Mouse (Mus musculus): ENCODE data around the gene Zfp651. TPM values are rescaled to one million over a fixed set of nuclear protein-coding genes. Genes with fewer than 3 reads are reported as not detected.

Zfp651 gene
- polyA plus RNA-seq, 1 experiment, result 3.7 TPM

DNA sequence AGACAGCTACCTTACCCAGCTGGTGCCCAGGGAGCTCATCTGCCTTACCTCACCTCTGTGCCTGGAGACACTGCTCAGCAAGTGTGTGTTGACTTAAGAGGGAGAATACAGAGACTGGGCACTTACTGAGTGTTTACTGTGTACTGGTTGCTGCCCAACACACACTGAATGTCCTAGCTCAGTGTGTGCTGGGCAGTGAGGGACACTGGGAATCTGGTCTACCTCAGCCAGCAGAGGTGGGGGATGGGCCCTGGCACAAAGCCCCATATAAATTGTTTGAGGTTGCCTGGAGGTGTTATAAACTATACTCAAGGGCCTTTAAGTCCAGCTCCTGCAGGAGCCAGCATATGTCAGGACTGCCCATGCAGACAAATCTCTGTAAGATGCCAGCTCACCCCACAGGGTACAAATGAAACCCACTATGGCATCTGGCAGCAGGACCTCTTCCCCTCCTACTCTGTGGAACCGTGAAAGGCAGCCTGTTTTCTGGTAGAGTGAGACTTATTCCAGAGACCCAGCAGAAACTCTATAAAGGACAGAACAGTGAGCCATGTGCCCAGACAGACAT lies 35.9 kb downstream of the Zfp651 start:
- WGBS, result 37% methylated on average over 1 of the region's 1 CpGs
- DNase-seq (ENCODE audit: low read depth in 1 of 2, low spot score in 2 of 2), result no peak
- TF ChIP-seq POLR2A (IDR thresholded peaks at IDR 0.05; ENCODE audit: low read depth, low read length) (no peak), CTCF (IDR thresholded peaks at IDR 0.05; ENCODE audit: extremely low read depth, insufficient read depth, insufficient read length, insufficient replicate concordance) (no peak)
- H3K27me3 ChIP-seq (ENCODE audit: control insufficient read depth, insufficient read depth, low read length), result no peaks in the 10 kb centered on the region
- H3K27ac ChIP-seq (ENCODE audit: insufficient read depth, low read length), result no peak overlapping the region
- no peak overlapping the region for H3K4me3 ChIP-seq (ENCODE audit: extremely low read depth, insufficient read depth, insufficient read length)
- no peaks in the 10 kb centered on the region for H3K36me3 ChIP-seq (ENCODE audit: control insufficient read depth, insufficient read depth, low read length)
- H3K4me1 ChIP-seq (ENCODE audit: control insufficient read depth, insufficient read depth, insufficient read length), result no peaks in the 10 kb centered on the region

GRCm38 (mm10) chr9:121797722-121798121 lies 38.6 kb downstream of the Zfp651 start:
- no peaks in the 10 kb centered on the region for H3K27me3 ChIP-seq (ENCODE audit: control insufficient read depth, insufficient read depth, low read length)
- no peak for TF ChIP-seq CTCF (IDR thresholded peaks at IDR 0.05; ENCODE audit: extremely low read depth, insufficient read depth, insufficient read length, insufficient replicate concordance)
- TF ChIP-seq POLR2A (IDR thresholded peaks at IDR 0.05; ENCODE audit: low read depth, low read length), result no peak
- WGBS, result 39% methylated on average over 12 of the region's 12 CpGs
- no peak overlapping the region for H3K4me3 ChIP-seq (ENCODE audit: extremely low read depth, insufficient read depth, insufficient read length)
- DNase-seq (ENCODE audit: low read depth in 1 of 2, low spot score in 2 of 2), result no peak
- no peaks in the 10 kb centered on the region for H3K4me1 ChIP-seq (ENCODE audit: control insufficient read depth, insufficient read depth, insufficient read length)
- no peaks in the 10 kb centered on the region for H3K36me3 ChIP-seq (ENCODE audit: control insufficient read depth, insufficient read depth, low read length)
- no peak overlapping the region for H3K27ac ChIP-seq (ENCODE audit: insufficient read depth, low read length)

DNA sequence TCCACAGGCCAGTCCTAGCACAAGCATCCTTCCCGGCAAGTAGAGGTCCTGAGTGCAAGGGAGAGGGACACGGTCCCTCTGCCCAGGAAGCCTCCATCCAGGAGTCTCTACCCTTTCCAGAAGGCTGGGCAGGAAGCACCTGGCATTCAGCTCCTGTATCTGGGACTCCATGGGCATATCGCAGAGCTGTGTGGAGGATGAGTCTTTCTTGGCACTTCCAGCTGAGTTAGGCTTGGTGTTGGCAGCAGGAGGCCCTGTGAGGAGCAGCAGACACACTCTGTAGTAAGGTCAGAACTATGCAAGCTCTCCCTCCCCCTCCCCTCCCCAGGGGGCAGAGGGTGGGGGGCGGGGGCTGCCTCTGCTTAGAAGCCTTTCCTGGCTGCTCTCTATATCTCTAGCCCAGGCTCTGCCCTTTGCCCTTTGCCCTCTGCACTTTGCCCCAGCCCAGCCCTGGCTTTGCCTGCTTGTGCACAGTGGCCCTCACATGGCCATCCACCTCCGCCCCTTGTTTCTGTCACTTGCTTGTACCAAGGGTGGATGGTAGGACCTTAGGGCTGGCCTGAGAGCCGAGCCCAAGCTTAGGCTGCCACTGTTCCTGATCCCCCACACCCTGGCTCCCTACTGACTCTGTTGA lies 39.9 kb downstream of the Zfp651 start:
- no peak for DNase-seq (ENCODE audit: low read depth in 1 of 2, low spot score in 2 of 2)
- H3K27ac ChIP-seq (ENCODE audit: insufficient read depth, low read length), result no peak overlapping the region
- TF ChIP-seq POLR2A (IDR thresholded peaks at IDR 0.05; ENCODE audit: low read depth, low read length) (no peak), CTCF (IDR thresholded peaks at IDR 0.05; ENCODE audit: extremely low read depth, insufficient read depth, insufficient read length, insufficient replicate concordance) (no peak)
- 72% methylated on average over 6 of the region's 6 CpGs for WGBS
- H3K36me3 ChIP-seq (ENCODE audit: control insufficient read depth, insufficient read depth, low read length), result no peaks in the 10 kb centered on the region
- H3K4me3 ChIP-seq (ENCODE audit: extremely low read depth, insufficient read depth, insufficient read length), result no peak overlapping the region
- H3K27me3 ChIP-seq (ENCODE audit: control insufficient read depth, insufficient read depth, low read length), result no peaks in the 10 kb centered on the region
- H3K4me1 ChIP-seq (ENCODE audit: control insufficient read depth, insufficient read depth, insufficient read length), result no peaks in the 10 kb centered on the region

DNA sequence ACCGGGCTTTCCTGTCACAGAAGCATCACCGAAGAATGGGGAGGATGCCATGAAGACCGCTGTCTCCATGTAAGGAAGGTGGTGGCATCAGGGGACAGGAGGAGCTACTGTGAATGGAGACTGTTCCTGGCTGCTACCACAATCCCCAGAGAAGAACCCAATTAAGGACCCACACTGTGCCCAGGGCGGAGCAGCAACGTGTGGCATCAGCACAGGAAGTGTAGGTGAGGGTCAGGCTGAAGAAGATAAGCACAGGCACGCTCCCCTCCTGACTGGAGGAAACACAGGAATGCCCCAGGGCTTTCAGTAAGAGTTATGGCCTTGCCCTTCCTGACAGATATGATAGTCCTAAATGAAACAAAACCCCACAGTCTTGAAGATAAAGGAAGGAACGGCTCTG lies 43.6 kb downstream of the Zfp651 start:
- H3K27ac ChIP-seq (ENCODE audit: insufficient read depth, low read length), result no peak overlapping the region
- no peak for DNase-seq (ENCODE audit: low read depth in 1 of 2, low spot score in 2 of 2)
- H3K4me1 ChIP-seq (ENCODE audit: control insufficient read depth, insufficient read depth, insufficient read length), result no peaks in the 10 kb centered on the region
- WGBS, result 48% methylated on average over 7 of the region's 7 CpGs
- H3K4me3 ChIP-seq (ENCODE audit: extremely low read depth, insufficient read depth, insufficient read length), result no peak overlapping the region
- no peaks in the 10 kb centered on the region for H3K36me3 ChIP-seq (ENCODE audit: control insufficient read depth, insufficient read depth, low read length)
- TF ChIP-seq POLR2A (IDR thresholded peaks at IDR 0.05; ENCODE audit: low read depth, low read length), result no peak
- no peak for TF ChIP-seq CTCF (IDR thresholded peaks at IDR 0.05; ENCODE audit: extremely low read depth, insufficient read depth, insufficient read length, insufficient replicate concordance)
- no peaks in the 10 kb centered on the region for H3K27me3 ChIP-seq (ENCODE audit: control insufficient read depth, insufficient read depth, low read length)

GRCm38 (mm10) chr9:121807546-121807945 lies 48.4 kb downstream of the Zfp651 start:
- H3K27ac ChIP-seq (ENCODE audit: insufficient read depth, low read length), result no peak overlapping the region
- DNase-seq (ENCODE audit: low read depth in 1 of 2, low spot score in 2 of 2), result no peak
- TF ChIP-seq CTCF (IDR thresholded peaks at IDR 0.05; ENCODE audit: extremely low read depth, insufficient read depth, insufficient read length, insufficient replicate concordance) (no peak), POLR2A (IDR thresholded peaks at IDR 0.05; ENCODE audit: low read depth, low read length) (no peak)
- H3K27me3 ChIP-seq (ENCODE audit: control insufficient read depth, insufficient read depth, low read length), result no peaks in the 10 kb centered on the region
- H3K4me3 ChIP-seq (ENCODE audit: extremely low read depth, insufficient read depth, insufficient read length), result no peak overlapping the region
- H3K4me1 ChIP-seq (ENCODE audit: control insufficient read depth, insufficient read depth, insufficient read length), result no peaks in the 10 kb centered on the region
- 96% methylated on average over 1 of the region's 1 CpGs for WGBS
- H3K36me3 ChIP-seq (ENCODE audit: control insufficient read depth, insufficient read depth, low read length), result no peaks in the 10 kb centered on the region

- TF ChIP-seq CTCF (IDR thresholded peaks at IDR 0.05; ENCODE audit: extremely low read depth, insufficient read depth, insufficient read length, insufficient replicate concordance), result no peak
- no peak for TF ChIP-seq POLR2A (IDR thresholded peaks at IDR 0.05; ENCODE audit: low read depth, low read length)
Observed at GRCm38 (mm10) chr9:121807947-121808346, 48.8 kb downstream of the Zfp651 start.

GRCm38 (mm10) chr9:121808511-121808910 lies 49.4 kb downstream of the Zfp651 start:
- H3K27me3 ChIP-seq (ENCODE audit: control insufficient read depth, insufficient read depth, low read length), result no peaks in the 10 kb centered on the region
- TF ChIP-seq CTCF (IDR thresholded peaks at IDR 0.05; ENCODE audit: extremely low read depth, insufficient read depth, insufficient read length, insufficient replicate concordance), result no peak
- TF ChIP-seq POLR2A (IDR thresholded peaks at IDR 0.05; ENCODE audit: low read depth, low read length), result no peak
- WGBS, result 81% methylated on average over 3 of the region's 3 CpGs

More at GRCm38 (mm10) chr9:121807947-121808346, 48.8 kb downstream of the Zfp651 start:
- Histone ChIP-seq H3K36me3 (ENCODE audit: control insufficient read depth, insufficient read depth, low read length) (no peaks in the 10 kb centered on the region), H3K4me3 (ENCODE audit: extremely low read depth, insufficient read depth, insufficient read length) (no peak overlapping the region), H3K27me3 (ENCODE audit: control insufficient read depth, insufficient read depth, low read length) (no peaks in the 10 kb centered on the region), H3K27ac (ENCODE audit: insufficient read depth, low read length) (no peak overlapping the region), H3K4me1 (ENCODE audit: control insufficient read depth, insufficient read depth, insufficient read length) (no peaks in the 10 kb centered on the region)
- no peak for DNase-seq (ENCODE audit: low read depth in 1 of 2, low spot score in 2 of 2)
- 85% methylated on average over 7 of the region's 7 CpGs for WGBS

More at GRCm38 (mm10) chr9:121808511-121808910, 49.4 kb downstream of the Zfp651 start:
- Histone ChIP-seq H3K4me1 (ENCODE audit: control insufficient read depth, insufficient read depth, insufficient read length) (no peaks in the 10 kb centered on the region), H3K36me3 (ENCODE audit: control insufficient read depth, insufficient read depth, low read length) (no peaks in the 10 kb centered on the region), H3K27ac (ENCODE audit: insufficient read depth, low read length) (no peak overlapping the region), H3K4me3 (ENCODE audit: extremely low read depth, insufficient read depth, insufficient read length) (no peak overlapping the region)
- DNase-seq (ENCODE audit: low read depth in 1 of 2, low spot score in 2 of 2), result no peak
